Mouse (Mus musculus) adrenal gland, postnatal 36 days (tissue): ENCODE measurements at regions not wholly inside any gene's neighbourhood (a gene's known extent, or its start where the extent isn't known, plus 50 kb on each side); places are given as distances from the start of the nearest gene placed in this dataset.

ENCODE experiments used
- DNase-seq, 2 experiments: peaks; one replicate each; pipeline ENCODE4 v3.0.0; 2021; ENCODE audit warnings: mixed read lengths in 1 of 2

DNA sequence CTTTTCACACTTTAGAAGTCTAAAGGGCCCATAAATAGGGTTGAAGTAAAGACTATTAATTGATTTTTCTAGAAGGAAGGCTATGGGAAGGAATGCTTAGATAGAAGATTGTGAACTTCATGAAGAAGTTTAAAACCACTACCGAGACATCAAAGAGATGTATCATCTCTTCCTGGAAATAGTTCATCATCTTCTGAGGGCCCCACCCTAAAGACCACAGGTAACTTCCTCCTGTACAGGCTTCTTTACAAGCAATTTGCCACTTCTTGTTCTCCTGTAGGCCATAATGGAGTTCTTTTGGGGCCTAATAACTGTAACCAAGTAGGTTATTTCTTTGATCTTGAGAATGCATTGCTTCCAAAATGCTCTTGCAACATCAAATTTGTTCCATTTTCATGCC, 485.8 kb upstream of the A1bg start:
- no peak for DNase-seq

DNA sequence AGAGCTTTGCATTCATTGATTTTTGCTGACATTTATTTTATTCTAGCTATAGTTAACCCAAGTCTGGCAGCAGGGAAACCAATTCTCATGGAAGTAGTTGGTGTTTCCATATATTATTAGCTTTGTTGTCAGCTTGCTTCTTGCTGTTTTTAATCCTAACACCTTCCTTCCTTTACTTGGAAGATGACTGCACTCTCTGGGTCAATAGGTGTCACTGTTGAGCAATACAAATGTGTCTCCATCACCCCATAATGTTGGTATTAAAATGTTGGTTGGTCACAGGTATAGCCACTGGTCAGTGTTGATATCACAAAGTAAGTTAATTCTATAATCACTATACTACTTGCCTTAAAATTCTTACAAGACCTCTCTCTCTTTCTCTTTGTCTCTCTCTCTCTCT, 477.9 kb upstream of the A1bg start:
- DNase-seq = peak in 1 of 2 experiments; percentile 19

DNA sequence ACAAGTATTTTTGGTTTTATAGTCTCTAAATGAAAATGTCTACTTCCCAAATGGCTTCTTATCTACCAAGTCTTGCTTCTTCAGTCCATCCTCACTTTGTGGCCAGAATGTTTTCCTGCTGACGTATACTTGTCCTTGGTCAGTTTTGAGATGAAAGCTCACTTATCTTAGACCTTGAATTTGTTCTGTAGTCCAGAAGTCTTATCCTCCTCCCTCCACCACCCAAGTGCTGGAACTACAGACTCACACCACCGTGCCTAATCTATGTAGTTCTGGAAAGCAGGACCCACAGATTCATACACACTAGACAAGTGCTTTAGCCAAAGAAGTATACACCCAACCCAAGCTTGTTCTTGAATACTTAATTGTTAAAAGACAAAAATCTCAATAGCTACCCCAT, 477.2 kb upstream of the A1bg start:
- DNase-seq = peak in 1 of 2 experiments; percentile 13

DNA sequence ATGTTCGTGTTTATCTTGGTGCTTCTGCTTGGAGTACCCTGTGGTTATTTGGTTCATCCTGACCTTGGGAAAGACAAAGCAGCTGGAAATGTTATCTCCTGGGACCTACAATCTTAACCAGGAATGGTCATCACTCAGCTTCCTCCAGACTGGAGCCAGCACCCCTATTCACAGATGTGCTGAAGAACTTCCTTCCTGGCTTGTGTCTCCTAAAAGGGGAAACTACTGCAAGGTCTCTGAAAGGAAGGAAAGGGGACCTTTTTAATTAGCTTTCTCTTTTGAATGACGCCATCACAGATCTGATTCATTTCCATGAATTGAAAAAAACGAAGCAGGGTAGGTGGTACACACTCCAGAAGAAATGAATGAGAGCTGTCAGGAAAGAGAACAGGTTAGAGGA, 476.0 kb upstream of the A1bg start:
- DNase-seq = peak in 1 of 2 experiments; percentile 12

DNA sequence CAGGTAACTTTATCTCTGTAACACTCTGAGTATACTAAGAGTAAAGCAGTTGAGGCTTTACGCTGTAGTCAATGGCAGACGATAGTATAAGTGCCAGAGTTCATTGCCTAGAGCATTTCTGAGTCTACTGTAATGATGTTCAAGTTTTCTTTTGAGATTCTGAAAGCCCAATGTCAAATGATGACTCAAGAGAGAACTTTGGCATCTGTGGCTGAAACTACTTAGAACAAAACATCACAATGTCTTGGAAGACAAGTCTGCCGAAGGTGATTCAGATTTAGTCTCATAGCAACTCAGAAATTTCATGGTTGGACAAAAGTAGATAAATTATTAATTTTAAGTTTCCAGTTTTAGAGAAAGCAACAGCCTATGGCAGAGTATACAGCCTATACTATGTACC, 474.2 kb upstream of the A1bg start:
- no peak for DNase-seq

DNA sequence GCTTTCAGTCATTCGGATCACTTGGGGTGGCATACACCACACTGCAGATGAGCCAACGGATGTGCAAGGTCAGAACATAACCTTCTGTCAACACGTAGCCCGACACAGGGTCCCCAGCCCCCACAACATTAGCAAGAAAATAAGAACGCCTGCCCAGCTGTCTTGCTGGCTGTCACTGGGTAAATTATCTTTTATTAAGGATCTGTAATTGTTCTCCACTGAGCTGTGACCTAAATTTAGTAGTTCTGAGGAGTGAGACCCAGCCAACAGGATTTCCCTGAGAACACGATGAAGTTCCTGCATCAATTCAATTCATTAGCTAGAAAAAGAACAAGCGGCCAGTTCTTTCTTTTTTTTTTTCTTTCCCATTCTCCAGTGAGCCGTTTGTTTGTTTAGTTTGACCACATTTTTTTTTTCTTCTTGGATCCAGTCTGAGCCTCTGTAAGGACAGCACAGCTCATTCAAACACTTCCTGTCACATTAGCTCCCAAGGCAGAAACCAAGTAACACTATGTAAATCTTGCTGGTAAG, 472.5 kb upstream of the A1bg start:
- peak; percentile 41 to 50 for DNase-seq

DNA sequence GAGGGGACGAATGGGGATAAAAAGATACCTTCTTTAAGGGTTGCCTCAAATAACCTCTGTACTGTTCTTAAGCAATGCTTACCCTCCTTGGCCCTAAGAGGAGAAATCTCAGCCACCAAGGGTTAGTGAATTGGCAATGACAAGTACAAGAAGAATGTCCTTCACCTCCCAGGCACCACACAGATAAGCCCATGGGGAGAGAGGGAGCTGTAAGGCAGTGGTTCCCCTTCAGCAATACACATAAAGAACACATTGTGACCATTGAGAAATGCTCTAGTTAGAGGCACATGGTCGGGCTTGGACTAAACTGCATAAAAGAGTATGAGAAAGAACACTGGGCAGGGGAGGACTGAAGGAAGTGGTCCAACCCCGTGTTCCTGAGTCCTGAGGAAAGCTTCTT, 457.9 kb upstream of the A1bg start:
- DNase-seq = peak in 1 of 2 experiments; percentile 8

DNA sequence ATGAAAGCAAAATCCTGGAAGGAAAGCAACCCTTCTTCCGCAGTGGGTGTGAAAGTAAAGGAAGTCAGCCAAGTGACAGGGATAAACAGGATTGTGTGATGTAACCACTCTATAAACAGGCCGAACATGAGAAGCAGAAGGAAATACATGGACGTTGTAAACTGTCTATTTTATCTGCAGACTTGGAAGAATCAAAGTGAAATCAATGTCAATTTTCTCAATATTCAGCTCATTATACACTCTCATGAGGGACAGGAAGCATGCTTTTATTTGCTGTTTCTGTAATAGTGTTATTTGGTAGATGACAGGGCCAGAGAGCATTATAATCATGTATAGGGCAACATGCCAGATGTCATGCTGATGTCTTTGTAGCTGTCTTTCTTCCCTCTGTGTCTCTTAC, 443.5 kb upstream of the A1bg start:
- no peak for DNase-seq

DNA sequence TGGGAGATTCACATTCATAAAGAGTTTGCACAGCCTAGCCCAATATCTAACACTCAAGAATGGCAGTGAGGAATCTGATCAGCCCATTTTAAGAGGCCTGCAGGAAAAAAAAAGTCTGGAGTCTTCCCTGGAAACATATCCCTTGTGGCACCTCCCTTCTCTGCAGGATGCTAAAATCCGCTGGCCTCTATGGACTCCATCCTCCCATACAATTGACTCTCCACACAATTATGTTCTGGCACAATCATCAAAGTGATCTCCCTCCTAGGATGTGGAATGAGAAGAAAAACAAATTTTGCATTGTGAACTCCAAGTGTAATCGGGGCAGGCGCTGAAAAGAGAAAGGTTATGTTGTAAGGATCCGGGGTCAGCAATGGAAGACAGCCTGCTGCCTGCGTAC, 442.7 kb upstream of the A1bg start:
- no peak for DNase-seq

DNA sequence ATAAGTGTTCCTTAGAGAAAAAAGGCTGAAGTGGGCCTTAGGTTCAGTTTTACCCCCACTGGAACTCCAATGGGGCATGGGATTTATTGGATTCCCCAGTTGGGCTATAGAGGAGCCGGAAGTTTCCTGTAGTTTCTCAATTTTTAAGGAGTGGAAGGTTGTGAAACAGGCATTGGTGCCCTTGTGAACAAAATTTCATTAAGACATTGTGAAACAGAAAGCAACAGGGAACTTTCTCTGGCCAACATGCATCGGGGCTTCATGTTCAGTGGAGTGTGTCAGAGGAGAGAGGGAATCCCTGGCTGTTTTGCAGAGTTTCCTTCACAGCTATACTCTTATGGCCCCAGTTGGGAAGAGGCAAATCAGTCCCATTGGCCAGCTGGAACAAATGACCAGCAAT, 441.6 kb upstream of the A1bg start:
- DNase-seq = no peak

DNA sequence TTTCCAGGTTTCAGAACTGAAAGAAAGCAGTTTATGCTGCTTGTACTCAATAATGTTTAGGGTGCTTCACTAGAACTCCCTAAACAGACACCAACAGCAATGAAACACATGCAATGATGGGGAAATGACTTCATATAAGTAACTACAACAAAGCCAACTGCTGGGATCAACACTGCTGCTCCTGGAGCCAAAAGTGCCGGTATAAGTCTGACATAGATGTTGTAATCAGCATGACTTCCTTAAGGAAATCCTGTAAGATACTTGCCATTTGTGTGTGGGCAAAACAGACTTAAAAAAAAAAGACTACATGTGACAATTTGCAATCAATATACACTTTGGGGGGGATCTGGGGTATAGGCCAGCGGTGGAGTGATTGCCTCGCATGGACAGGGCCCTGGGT, 438.4 kb upstream of the A1bg start:
- no peak for DNase-seq

DNA sequence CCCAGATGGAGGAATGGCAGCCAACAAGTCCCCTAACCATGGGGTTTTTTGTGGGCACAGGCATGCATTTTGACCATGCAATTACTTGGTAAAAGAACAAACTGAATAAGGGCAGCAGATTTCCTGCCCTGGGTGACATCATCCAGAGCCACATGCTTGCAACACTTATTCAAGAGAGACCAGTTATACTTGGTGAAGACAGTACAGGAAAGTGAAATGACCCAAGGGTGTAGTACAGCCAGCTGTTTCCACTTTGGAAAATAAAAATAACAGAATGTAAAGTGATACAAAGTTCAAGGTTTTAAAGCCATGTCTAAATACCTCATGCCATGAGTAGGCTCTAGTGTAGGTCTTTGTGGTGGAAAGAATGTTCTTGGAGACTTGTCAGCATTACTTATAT, 432.5 kb upstream of the A1bg start:
- DNase-seq = peak in 1 of 2 experiments; percentile 12

DNA sequence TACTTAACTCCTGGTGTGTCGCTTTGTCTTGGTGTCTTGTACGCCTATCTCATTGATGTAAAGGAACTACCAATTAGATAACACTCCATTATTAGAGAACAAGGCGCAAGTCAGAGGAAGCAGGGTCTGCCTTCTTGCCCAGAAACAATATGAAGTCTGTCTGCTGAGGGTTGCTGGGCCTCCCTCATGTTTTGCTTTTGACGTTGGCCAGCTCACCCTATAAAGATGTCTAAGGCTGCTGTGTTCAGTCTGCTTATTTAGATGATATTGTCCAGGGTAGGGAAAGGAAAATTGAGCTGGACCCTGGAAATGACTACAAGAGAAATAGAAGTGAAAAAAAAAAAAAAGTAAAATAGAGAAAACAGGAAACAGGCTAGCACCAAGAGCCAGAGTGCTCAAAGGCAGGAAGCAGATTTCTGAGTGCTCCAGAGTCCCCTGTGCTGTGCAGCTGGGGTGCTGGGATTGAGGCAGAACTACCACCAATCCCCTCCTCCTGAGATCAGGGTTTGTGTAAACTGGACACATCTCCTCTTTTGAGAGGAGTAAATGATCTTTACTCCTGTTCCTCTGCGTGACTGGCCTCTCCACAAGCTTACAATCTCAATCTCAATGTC, 429.0 kb upstream of the A1bg start:
- DNase-seq = no peak

DNA sequence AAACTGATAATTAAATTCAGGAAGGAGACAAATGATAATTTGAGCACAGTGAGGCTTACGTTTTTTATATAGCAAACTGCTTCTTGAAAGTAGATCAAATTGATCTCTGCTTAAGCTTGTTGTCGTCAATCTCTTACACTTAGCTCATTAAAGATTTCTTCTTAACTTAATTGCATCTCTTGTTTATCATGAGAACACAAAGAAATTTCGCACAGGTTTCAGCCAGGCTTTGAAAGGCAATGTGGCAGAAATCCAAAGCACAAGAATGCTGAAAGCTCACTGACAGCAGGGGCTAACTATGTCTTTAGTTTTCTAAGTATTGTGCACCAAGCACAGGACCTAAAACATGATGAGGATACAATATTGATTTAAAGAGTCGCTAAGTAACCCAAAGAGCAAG, 422.3 kb upstream of the A1bg start:
- DNase-seq = no peak

DNA sequence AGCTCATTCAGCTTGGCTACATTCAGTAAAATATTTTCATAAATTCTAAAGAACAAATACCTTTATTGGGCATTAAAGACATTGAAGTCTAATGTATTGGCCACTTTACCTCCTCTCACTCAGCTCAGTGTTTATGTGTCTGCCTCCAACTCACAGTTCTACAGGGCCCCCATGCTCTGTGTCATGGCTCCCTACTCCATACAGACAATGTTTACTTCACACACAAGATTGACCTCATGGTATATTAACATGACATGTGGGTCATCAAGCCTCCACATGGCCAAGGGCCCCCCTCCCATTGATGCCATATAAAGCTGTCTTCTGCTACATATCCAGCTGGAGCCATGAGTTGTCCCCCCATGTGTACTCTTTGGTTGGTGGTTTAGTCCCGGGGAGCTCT, 419.8 kb upstream of the A1bg start:
- no peak for DNase-seq

DNA sequence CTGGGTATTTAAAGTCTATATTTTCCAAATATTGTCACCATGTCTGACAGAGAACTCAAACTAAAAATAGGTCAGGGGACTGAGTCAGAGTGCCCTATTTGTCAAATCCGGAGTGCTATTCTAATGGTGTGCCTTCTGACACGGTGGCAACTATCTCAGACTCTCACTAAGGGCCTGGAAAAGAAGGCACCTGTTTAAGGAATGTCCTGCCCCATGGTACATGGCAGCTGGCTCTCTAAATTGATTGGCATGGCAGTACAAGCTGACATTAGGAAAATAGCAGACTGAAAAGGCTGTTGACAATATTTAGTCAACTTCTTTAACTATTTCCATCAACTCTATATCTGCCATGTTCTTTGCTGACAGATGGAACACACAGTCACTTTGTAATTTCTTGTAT, 405.1 kb upstream of the A1bg start:
- no peak for DNase-seq

DNA sequence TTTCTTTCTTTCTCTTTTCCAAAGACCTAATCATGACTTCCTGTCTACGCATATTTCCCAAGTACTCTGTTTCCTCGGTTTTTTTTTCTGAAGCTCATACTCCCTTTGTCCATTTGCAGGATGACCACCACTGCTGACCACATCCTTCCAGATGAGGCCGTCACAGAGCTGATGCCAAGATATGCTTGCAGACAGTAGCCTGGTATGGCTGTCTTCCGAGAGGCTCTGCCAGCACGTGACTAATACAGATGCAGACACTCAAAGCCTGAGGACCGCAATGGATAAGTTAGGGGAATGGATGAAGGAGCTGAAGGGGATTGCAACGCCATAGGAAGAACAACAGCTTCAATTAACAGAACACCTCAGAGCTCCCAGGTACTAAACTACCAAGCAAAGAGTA, 399.4 kb upstream of the A1bg start:
- no peak for DNase-seq

DNA sequence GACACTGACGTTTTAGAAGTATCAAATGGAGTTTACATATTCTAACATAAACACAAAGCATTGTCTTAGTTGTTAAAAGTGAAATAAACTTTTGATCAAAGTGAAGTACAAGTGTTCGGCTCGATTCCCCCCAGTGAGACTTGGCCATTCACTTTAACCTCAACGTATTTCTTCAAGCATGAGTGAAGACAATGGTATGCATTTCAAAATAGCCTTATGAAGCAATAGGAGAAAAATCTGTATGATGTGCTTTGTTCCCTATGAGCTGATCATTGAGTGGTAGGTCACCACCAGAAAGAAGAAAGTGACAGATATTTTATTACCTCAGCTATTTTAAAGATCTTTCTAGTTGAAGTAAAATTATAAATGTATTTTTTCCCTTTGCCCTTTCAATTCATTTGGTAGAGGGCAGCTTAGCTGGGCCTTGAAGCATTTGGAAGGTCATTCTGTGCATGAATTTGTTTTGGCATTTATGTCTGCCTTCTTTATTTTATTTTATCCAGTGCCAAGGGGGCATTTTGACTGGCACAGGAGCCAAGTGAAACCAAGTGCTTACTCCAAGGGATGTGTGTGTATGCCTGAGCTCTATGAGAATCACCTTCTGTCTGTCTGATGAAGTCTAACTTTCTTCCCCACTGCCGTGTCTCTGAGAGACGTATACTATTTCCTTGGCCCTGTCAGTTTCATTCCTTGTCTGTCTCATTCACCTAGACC, 386.8 kb upstream of the A1bg start:
- peak; percentile 29 to 44 for DNase-seq

DNA sequence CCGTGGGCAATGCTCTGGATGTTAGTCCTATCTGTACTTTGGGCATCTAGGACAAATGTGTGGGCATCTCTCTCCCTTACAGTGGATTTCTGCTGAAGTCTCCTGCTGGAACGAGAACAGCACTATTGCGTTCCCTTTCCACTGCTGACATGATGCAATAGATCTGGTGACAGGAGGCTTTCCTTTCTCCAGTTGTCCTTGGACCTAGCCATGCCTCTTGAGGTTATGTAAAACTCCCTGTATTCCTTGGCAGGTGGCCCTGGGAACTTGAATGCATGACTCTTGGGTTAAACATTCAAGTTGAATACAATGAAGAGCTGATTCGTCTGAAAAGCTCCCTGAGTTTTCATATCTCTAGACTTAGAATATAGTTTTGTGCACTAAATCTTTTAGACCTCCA, 386.1 kb upstream of the A1bg start:
- DNase-seq = peak; percentile 79 to 84

DNA sequence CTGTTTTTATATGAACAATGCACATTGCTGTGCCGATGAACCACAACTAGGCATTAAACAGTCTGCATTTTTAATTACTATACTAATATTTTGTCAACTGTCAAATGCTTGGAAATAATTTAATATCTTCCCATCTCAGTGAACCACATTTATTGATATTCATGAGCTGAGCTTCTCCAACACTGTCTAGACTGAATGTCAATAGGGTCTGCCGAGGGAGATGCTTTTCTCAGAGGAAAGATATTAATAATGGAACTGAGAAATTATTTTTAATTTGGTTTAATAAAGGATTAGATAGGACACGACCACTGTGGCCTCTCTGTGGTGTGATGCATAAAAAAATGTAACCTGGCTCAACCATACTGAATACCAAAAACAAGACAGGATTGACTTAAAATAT, 381.7 kb upstream of the A1bg start:
- no peak for DNase-seq

DNA sequence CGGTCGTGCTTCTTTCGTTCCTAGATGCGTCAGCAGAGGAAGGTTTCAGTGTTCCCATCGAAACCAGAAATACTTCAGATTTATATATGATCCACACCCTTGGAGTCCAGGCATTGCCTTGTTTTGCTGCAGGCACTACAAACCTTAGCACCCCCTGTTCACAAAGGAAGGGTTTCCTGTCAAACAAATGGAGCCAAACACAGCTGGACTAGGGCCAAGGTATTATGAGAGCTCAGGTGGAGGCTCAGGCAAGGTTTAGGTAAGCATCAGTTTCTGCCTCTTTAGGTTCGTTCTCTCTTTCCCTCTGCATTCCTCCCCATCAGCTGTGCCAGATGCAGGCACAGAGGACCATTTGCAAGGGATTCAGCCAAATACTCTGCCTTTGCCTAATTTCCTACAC, 377.0 kb upstream of the A1bg start:
- no peak for DNase-seq

DNA sequence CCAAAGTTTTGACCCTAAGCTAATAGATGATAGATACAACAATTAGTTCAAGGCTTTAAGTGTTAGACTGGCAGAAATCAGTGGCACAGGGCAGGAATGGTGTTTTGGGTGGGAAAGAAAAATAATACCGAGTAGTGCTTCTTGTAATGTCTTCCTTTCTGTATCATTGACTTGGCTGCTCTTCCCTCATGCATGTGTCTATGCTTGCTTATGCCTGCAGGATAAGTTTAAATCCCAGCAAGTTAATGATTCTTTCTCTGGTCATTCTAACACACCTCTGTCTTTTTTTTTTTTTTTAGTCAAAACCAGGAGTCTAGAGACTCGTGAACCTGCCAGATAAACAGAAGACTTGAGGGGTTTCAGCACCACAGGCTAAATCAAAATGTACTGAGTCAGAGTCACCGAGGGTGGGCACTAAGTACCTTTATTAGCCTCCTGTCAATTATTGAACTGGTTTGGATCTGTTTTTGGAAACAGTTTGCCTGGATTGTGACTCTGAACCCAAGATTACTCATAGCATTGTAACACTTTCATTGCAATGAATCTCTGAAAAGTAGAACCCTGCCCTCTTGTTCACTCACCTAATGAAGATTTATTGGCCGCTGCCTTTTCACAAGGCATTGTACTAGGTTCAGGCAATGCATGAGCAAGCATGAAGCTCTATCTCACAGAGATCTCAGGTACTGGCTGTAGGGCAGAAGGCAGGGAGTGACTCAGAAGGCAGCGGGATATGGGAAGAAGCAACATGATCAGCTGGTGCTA, 374.8 kb upstream of the A1bg start:
- DNase-seq = no peak

DNA sequence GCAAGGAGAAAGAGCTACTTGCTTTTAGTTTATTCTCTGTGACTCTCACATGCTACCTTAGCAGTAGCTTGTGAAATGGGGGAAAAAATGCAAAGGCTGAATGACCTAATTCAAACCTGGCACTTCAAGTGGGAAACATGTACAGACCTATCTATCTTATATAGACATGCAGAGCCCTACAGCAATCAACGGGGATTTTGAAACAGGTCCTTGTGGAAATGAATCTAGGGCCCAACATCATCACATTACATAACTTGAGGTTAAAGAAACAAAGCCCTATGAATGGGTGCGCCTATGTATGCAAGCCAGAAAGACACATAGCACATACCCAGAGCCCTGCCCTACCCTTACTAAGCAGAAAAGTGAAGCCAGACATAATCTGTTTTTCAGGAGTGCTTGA, 371.8 kb upstream of the A1bg start:
- no peak for DNase-seq
